Mouse (Mus musculus): ENCODE data around the gene Entr1.

Entr1 gene

DNA sequence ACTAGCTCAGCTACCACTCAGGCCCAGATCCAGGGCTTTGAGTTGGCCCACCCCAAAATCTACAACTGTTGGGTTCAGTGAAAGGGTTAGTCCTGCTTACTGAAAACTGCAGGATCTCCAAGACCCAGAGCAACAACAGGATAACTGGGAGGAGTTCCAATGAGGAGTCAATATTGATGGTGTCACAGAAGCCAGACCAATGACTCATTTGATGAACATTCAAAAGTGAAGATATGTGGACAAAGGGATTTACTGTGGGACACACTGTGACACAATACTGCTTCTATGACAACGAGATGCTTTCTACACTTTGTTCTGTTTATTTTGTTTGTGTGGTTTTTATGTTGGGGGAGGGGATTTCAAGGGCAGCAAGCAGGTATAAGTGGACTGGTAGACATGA, 29.0 kb upstream of the Entr1 start:
- Histone ChIP-seq H3K36me3 (ENCODE audit: insufficient read depth, low read length) (peaks cover 99% of the 10 kb centered on the region), H3K9me3 (ENCODE audit: low read length) (no peaks in the 10 kb centered on the region), H3K4me3 (replicated peaks; ENCODE audit: low read length) (no peak overlapping the region), H3K27me3 (ENCODE audit: insufficient read depth, low read length) (no peaks in the 10 kb centered on the region), H3K4me1 (replicated peaks; ENCODE audit: low read depth, low read length) (no peaks in the 10 kb centered on the region)
- TF ChIP-seq POU5F1 (IDR thresholded peaks at IDR 0.05; ENCODE audit: borderline replicate concordance, low read length), result no peak
- no peak for TF ChIP-seq CTCF (conservative IDR thresholded peaks at IDR 0.05; ENCODE audit: low read length)
- no peak for TF ChIP-seq NANOG (IDR thresholded peaks at IDR 0.05; ENCODE audit: borderline replicate concordance, low read length)

DNA sequence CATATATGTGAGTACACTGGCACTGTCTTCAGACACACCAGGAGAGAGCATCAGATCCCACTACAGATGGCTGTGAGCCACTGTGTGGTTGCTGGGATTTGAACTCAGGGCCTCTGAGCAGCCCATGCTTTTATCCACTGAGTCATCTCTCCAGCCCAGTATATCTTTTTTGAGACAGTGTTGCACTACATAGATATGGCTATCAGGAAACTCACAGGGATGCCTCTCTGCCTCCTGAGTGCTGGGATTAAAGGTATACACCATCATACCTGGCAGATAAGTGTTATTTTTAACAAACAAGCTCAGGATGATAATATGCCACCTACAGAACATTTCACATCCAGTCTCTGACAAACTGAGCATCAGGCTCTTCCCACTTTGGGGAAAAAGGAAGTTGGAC, 27.9 kb upstream of the Entr1 start:
- TF ChIP-seq CTCF (conservative IDR thresholded peaks at IDR 0.05; ENCODE audit: low read length) (no peak), NANOG (IDR thresholded peaks at IDR 0.05; ENCODE audit: borderline replicate concordance, low read length) (no peak)
- Histone ChIP-seq H3K4me3 (replicated peaks; ENCODE audit: low read length) (no peak overlapping the region), H3K4me1 (replicated peaks; ENCODE audit: low read depth, low read length) (no peaks in the 10 kb centered on the region), H3K9me3 (ENCODE audit: low read length) (no peaks in the 10 kb centered on the region), H3K27me3 (ENCODE audit: insufficient read depth, low read length) (no peaks in the 10 kb centered on the region), H3K36me3 (ENCODE audit: insufficient read depth, low read length) (peaks cover 99% of the 10 kb centered on the region)

DNA sequence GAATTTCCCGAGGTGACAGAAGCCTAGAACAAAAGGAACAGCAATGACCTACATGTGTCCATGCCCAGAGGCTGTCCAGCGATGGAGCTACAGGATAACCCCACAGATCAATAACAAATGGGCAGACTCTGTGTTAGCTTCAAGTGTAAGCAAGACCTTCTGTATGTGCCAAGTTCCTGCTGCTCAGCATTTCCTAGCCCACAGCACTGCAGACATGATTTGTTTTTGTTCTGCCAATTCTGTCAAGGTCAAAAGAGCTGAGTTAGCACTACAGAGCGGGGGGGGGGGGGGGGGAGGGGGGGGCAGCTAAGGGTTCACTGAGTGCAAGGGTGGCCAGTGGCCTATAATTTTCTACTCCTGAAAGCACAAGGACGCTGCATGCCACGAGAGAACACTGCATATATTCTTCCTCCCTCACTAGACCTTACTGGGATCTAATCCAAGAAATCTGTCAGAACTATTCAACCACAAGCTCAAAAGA, 21.9 kb upstream of the Entr1 start:
- H3K4me1 ChIP-seq (replicated peaks; ENCODE audit: low read depth, low read length), result peaks cover 23% of the 10 kb centered on the region
- no peaks in the 10 kb centered on the region for H3K9me3 ChIP-seq (ENCODE audit: low read length)
- H3K36me3 ChIP-seq (ENCODE audit: insufficient read depth, low read length), result peaks cover 85% of the 10 kb centered on the region
- H3K4me3 ChIP-seq (replicated peaks; ENCODE audit: low read length), result no peak overlapping the region
- TF ChIP-seq POU5F1 (IDR thresholded peaks at IDR 0.05; ENCODE audit: borderline replicate concordance, low read length) (no peak), NANOG (IDR thresholded peaks at IDR 0.05; ENCODE audit: borderline replicate concordance, low read length) (no peak), CTCF (conservative IDR thresholded peaks at IDR 0.05; ENCODE audit: low read length) (no peak)
- H3K27me3 ChIP-seq (ENCODE audit: insufficient read depth, low read length), result no peaks in the 10 kb centered on the region

DNA sequence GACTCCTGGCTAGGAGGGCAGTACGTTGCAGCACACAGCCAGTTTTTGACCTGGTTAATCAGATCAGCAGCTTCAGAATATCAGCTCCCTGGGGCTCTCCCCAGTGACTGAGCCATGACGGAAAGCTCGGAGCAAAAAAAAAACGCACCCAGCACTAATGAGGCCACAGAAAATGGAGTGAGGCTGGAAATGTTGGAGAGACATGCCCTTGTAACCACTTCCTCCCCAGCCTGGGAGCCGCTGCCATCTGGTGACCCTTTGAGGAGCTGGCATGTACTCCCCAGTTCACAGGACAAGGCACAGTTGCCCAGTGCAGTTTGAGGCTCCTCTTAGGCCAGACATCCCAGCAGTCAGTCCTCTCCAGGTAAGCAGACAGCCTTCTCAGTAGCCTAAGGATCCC, 21.0 kb upstream of the Entr1 start:
- Histone ChIP-seq H3K36me3 (ENCODE audit: insufficient read depth, low read length) (peaks cover 80% of the 10 kb centered on the region), H3K27me3 (ENCODE audit: insufficient read depth, low read length) (no peaks in the 10 kb centered on the region), H3K9me3 (ENCODE audit: low read length) (no peaks in the 10 kb centered on the region), H3K4me3 (replicated peaks; ENCODE audit: low read length) (no peak overlapping the region), H3K4me1 (replicated peaks; ENCODE audit: low read depth, low read length) (peaks cover 23% of the 10 kb centered on the region)
- TF ChIP-seq NANOG (IDR thresholded peaks at IDR 0.05; ENCODE audit: borderline replicate concordance, low read length) (no peak), CTCF (conservative IDR thresholded peaks at IDR 0.05; ENCODE audit: low read length) (no peak), POU5F1 (IDR thresholded peaks at IDR 0.05; ENCODE audit: borderline replicate concordance, low read length) (no peak)

DNA sequence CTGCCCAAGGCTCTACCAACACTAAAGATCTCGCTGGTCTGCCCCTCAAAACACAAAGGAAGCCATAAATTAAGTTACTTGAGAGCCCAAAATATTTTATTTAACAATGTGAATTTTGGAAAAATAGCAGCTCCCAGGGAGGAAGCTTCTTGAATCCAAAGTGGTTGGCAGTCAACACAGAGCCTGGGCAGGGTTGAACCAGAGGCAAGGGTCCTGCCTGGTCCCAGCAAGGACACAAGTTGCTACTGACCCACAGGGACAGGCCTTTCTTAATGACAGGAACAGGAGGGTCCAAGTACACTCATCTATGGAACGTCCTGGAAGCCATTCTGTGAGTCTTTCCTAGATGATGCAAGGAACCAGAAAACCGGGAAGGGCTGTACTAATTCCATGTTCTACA, 20.2 kb upstream of the Entr1 start:
- no peaks in the 10 kb centered on the region for H3K27me3 ChIP-seq (ENCODE audit: insufficient read depth, low read length)
- H3K4me1 ChIP-seq (replicated peaks; ENCODE audit: low read depth, low read length), result peaks cover 25% of the 10 kb centered on the region
- TF ChIP-seq POU5F1 (IDR thresholded peaks at IDR 0.05; ENCODE audit: borderline replicate concordance, low read length), result no peak
- no peak for TF ChIP-seq NANOG (IDR thresholded peaks at IDR 0.05; ENCODE audit: borderline replicate concordance, low read length)
- TF ChIP-seq CTCF (conservative IDR thresholded peaks at IDR 0.05; ENCODE audit: low read length), result no peak
- no peak overlapping the region for H3K4me3 ChIP-seq (replicated peaks; ENCODE audit: low read length)
- no peaks in the 10 kb centered on the region for H3K9me3 ChIP-seq (ENCODE audit: low read length)
- peaks cover 73% of the 10 kb centered on the region for H3K36me3 ChIP-seq (ENCODE audit: insufficient read depth, low read length)

DNA sequence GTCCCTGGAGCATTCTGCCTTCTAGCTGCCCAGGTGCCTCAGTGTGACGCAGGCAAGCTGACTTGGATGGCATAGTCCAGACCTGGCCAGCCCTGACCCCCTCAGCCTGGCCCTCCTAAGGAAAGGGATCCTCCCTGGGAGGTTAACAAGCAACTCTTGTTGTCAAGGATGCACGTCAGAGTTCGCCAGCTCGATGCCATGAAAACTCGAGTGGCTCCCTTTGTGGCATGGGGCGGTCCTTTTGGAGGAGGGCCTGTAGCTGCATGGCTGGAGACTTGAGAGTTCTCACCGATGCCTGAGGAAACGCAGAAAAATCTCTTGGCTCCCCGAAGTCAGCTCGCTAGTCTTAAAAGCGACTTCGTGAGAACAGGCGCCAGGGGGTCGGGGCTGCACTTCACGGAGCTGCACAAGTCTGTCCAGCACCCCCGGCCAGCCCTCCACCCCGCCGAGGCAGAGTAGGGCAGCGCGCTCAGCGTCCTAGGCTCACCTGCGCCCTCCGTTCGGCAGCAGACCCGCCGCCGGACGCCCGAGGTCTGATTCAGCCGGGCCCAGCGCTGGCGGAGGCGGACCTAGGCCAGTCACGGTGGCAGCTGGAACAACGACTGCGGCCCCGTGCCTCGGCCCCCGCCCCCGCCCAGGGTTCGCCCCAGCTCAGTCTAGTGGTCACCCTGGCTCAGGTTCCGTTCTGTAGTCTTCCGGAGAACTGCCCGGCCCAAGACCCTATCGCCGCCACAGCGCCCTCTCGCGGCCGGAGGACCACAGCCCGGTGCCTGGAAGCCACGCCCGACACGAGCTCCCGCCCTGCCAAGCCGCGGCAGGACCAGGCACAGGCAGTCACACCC, 19.6 kb upstream of the Entr1 start, which contains the start of gene Inpp5e:
Gene Inpp5e (minus strand): TSS at position 689 of the 842 bp plus-strand sequence.
- Histone ChIP-seq H3K27me3 (ENCODE audit: insufficient read depth, low read length) (no peaks in the 10 kb centered on the region), H3K4me1 (replicated peaks; ENCODE audit: low read depth, low read length) (peaks cover 25% of the 10 kb centered on the region), H3K36me3 (ENCODE audit: insufficient read depth, low read length) (peaks cover 67% of the 10 kb centered on the region), H3K4me3 (replicated peaks; ENCODE audit: low read length) (peak within 1 kb of the TSS; percentile 93), H3K9me3 (ENCODE audit: low read length) (no peaks in the 10 kb centered on the region)
- TF ChIP-seq NANOG (IDR thresholded peaks at IDR 0.05; ENCODE audit: borderline replicate concordance, low read length), result no peak
- no peak for TF ChIP-seq CTCF (conservative IDR thresholded peaks at IDR 0.05; ENCODE audit: low read length)

DNA sequence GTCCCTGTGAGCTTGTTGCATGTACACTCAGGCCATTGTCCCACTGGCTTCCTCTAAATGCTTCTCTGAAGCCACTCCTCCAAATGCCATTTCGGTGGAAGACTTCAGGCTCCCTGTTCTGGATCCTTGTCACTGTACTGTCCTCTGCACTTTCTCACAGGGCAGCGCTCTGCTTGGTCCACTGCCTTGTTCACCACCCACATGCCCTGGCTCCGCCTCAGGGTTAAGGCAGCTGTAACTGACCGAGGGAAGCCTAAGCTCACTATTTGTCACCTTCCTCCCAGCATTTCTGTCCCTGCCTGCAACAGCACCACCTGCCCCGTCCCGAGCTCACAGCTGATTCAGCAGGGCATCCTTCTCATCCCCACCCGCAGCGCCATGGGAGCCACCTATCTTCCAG, 14.2 kb upstream of the Entr1 start:
- Histone ChIP-seq H3K9me3 (ENCODE audit: low read length) (no peaks in the 10 kb centered on the region), H3K4me1 (replicated peaks; ENCODE audit: low read depth, low read length) (peaks cover 18% of the 10 kb centered on the region), H3K4me3 (replicated peaks; ENCODE audit: low read length) (no peak overlapping the region), H3K36me3 (ENCODE audit: insufficient read depth, low read length) (peaks cover 65% of the 10 kb centered on the region), H3K27me3 (ENCODE audit: insufficient read depth, low read length) (no peaks in the 10 kb centered on the region)
- no peak for TF ChIP-seq POU5F1 (IDR thresholded peaks at IDR 0.05; ENCODE audit: borderline replicate concordance, low read length)
- no peak for TF ChIP-seq CTCF (conservative IDR thresholded peaks at IDR 0.05; ENCODE audit: low read length)
- no peak for TF ChIP-seq NANOG (IDR thresholded peaks at IDR 0.05; ENCODE audit: borderline replicate concordance, low read length)

DNA sequence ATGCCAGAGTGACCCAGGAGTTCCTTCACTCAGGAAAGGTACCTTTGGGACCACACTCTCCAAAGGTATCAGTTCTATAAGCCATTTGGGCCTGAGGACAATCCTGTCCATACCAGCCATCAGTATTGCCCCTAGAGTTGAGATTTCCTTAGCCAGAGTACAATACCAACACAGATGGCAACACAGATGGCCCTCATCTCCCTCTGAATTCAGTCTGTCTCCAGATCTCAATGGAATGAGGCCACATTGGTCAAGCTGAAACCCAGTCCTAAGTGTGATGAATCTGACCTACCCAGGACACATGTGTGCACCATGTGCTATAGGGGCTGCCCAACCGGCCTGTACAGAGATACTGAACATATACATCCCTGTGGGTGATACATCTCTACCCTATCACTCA, 13.1 kb upstream of the Entr1 start:
- peaks cover 69% of the 10 kb centered on the region for H3K36me3 ChIP-seq (ENCODE audit: insufficient read depth, low read length)
- H3K4me3 ChIP-seq (replicated peaks; ENCODE audit: low read length), result no peak overlapping the region
- TF ChIP-seq NANOG (IDR thresholded peaks at IDR 0.05; ENCODE audit: borderline replicate concordance, low read length), result no peak
- TF ChIP-seq POU5F1 (IDR thresholded peaks at IDR 0.05; ENCODE audit: borderline replicate concordance, low read length), result no peak
- TF ChIP-seq CTCF (conservative IDR thresholded peaks at IDR 0.05; ENCODE audit: low read length), result no peak
- no peaks in the 10 kb centered on the region for H3K27me3 ChIP-seq (ENCODE audit: insufficient read depth, low read length)
- H3K4me1 ChIP-seq (replicated peaks; ENCODE audit: low read depth, low read length), result peaks cover 15% of the 10 kb centered on the region
- H3K9me3 ChIP-seq (ENCODE audit: low read length), result no peaks in the 10 kb centered on the region
